Mouse (Mus musculus): Measurements from ENCODE around the gene Cox14.

DNA sequence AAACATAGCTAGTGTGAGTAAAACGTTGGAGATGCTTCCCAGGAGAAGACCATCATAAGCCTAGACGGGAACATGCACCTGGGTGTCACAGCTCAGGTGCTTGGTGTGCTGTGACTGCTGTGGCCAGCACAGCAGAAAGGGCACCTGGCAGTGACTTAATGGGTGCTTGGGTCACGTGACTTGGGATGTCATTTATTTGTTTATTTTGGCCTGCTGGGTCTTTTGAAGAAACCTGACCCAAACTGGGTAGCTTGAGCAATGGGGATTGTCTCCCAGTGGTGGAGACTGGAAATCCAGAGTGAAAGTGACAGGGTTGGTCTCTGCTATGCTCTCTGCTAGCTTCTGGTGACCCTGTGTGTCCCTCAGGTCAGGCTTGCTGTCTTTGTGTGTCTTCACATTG lies 13.9 kb upstream of the Cox14 start:
- TF ChIP-seq CTCF (IDR thresholded peaks at IDR 0.05; ENCODE audit: insufficient read depth, low read depth, low read length): no peak
- TF ChIP-seq POLR2A (IDR thresholded peaks at IDR 0.05; ENCODE audit: insufficient read depth, low read depth, low read length): no peak

All from olfactory bulb, adult 2 months (tissue).